Mouse (Mus musculus): Measurements from ENCODE around the gene Pacs1. TPM values are rescaled to one million over a fixed set of nuclear protein-coding genes. Genes with fewer than 3 reads are reported as not detected.

Pacs1 gene
- polyA plus RNA-seq, 1 experiment from 2014 or later, result 6.6 TPM

DNA sequence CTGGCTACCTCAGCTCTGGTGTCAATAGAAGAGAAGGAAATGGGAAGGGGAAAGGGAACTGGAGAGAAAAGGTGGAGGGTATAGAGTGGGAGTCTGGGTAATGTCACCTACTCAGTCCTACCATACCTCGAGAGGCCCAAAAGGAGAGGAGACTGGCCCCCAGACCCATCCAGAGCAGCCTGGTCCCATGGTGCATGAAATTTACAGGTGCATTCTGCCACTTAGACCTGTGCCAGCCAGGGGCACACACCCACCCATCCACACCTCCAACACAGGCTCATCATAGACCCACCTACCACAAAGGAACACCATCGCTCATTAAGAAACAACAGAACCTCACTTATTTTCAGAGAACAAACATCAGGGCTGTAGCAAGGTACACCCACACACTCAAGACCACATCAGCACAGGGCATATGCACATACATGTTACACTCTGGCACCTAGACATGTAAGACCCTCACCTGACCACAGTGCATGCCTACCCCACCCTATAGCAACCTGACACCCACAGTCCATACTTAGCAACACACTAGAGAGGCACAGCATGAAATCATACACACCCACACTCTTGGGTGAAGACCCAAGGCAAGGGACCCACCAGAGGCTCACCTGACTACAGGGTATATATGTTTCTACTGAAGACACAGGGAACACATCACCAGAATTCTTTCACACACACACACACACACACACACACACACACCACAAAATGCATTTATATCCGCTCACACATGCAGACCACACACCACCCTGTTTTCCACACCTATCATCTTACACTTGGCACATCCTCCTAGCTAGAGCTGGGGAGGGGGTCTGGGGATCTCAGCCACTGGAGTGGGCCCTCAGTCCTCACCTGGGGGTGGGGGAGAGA is 188.7 kb downstream of the Pacs1 start:
- Histone ChIP-seq H3K4me3 (ENCODE audit: low read depth, low read length) (peak overlapping the region; percentile 53; the same call in 1 of the 2 replicates), H3K9me3 (ENCODE audit: control insufficient read depth) (no peaks in the 10 kb centered on the region), H3K27ac (ENCODE audit: low read depth, low read length) (no peak overlapping the region), H3K4me1 (replicated peaks; ENCODE audit: control insufficient read depth, insufficient read depth, low read length) (peaks cover 5% of the 10 kb centered on the region; the same call in 1 of the 2 replicates), H3K4me2 (replicated peaks; ENCODE audit: low read depth) (peak overlapping the region; percentile 84), H3K9ac (ENCODE audit: low read depth, low read length) (no peak overlapping the region), H3K36me3 (ENCODE audit: control insufficient read depth, insufficient read depth) (no peaks in the 10 kb centered on the region), H3K27me3 (replicated peaks; ENCODE audit: control insufficient read depth, insufficient read depth, low read length) (peaks cover 58% of the 10 kb centered on the region)
- WGBS, result 64% methylated on average over 3 of the region's 3 CpGs
- no peak for ATAC-seq
- TF ChIP-seq CTCF (IDR thresholded peaks at IDR 0.05; ENCODE audit: low read depth), result no peak

Small RNAs within 50 kb of the gene (microRNA-seq; reads per million reads assigned to microRNA genes)
- gene Gm27468, result not detected

Other genes with a start within 250 kb of the Pacs1 start
- gene Slc29a2, start 249.3 kb downstream of the Pacs1 start, polyA plus RNA-seq (2015; fragmentation: Nextera tagmentation; extraction: Ambion mirVana), result 1.3 and 1.8 TPM in 2 replicates
- gene B4gat1, start 234.3 kb downstream of the Pacs1 start, polyA plus RNA-seq (2015; fragmentation: Nextera tagmentation; extraction: Ambion mirVana), result 16.2 and 17.9 TPM in 2 replicates
- 0.56 TPM in 1 of 2 replicates, not detected in the other for gene AC124502.3, start 234.2 kb downstream of the Pacs1 start, polyA plus RNA-seq (2015; fragmentation: Nextera tagmentation; extraction: Ambion mirVana)
- 33.2 and 33.4 TPM in 2 replicates for gene Brms1, start 231.8 kb downstream of the Pacs1 start, polyA plus RNA-seq (2015; fragmentation: Nextera tagmentation; extraction: Ambion mirVana)
- 0.77 and 0.78 TPM in 2 replicates for gene Rin1, start 222.6 kb downstream of the Pacs1 start, polyA plus RNA-seq (2015; fragmentation: Nextera tagmentation; extraction: Ambion mirVana)
- 19.9 and 23.0 TPM in 2 replicates for gene Cd248, start 205.0 kb downstream of the Pacs1 start, polyA plus RNA-seq (2015; fragmentation: Nextera tagmentation; extraction: Ambion mirVana)
- 4.0 TPM in 2 replicates for gene Tmem151a, start 187.6 kb downstream of the Pacs1 start, polyA plus RNA-seq (2015; fragmentation: Nextera tagmentation; extraction: Ambion mirVana)
- gene Yif1a, start 184.6 kb downstream of the Pacs1 start, polyA plus RNA-seq (2015; fragmentation: Nextera tagmentation; extraction: Ambion mirVana), result 182 and 198 TPM in 2 replicates
- gene Cnih2, start 174.6 kb downstream of the Pacs1 start, polyA plus RNA-seq (2015; fragmentation: Nextera tagmentation; extraction: Ambion mirVana), result 5.6 and 5.8 TPM in 2 replicates
- 185 TPM in 2 replicates for gene Rab1b, start 166.0 kb downstream of the Pacs1 start, polyA plus RNA-seq (2015; fragmentation: Nextera tagmentation; extraction: Ambion mirVana)
- gene Klc2, start 154.6 kb downstream of the Pacs1 start, polyA plus RNA-seq (2015; fragmentation: Nextera tagmentation; extraction: Ambion mirVana), result 8.0 and 9.1 TPM in 2 replicates
- gene Sf3b2, start 22.3 kb upstream of the Pacs1 start, polyA plus RNA-seq (2015; fragmentation: Nextera tagmentation; extraction: Ambion mirVana), result 160 and 172 TPM in 2 replicates
- gene Gal3st3, start 25.2 kb upstream of the Pacs1 start, polyA plus RNA-seq (2015; fragmentation: Nextera tagmentation; extraction: Ambion mirVana), result 0.55 and 0.67 TPM in 2 replicates
- gene Catsper1, start 62.6 kb upstream of the Pacs1 start, polyA plus RNA-seq (2015; fragmentation: Nextera tagmentation; extraction: Ambion mirVana), result not detected in 2 replicates
- 624 and 632 TPM in 2 replicates for gene Cst6, start 76.5 kb upstream of the Pacs1 start, polyA plus RNA-seq (2015; fragmentation: Nextera tagmentation; extraction: Ambion mirVana)
- gene Eif1ad, start 93.6 kb upstream of the Pacs1 start, polyA plus RNA-seq (2015; fragmentation: Nextera tagmentation; extraction: Ambion mirVana), result 81.2 and 88.1 TPM in 2 replicates
- gene Banf1, start 94.0 kb upstream of the Pacs1 start, polyA plus RNA-seq (2015; fragmentation: Nextera tagmentation; extraction: Ambion mirVana), result 309 and 329 TPM in 2 replicates
- 53.7 and 63.0 TPM in 2 replicates for gene Sart1, start 115.6 kb upstream of the Pacs1 start, polyA plus RNA-seq (2015; fragmentation: Nextera tagmentation; extraction: Ambion mirVana)
- gene Tsga10ip, start 129.4 kb upstream of the Pacs1 start, polyA plus RNA-seq (2015; fragmentation: Nextera tagmentation; extraction: Ambion mirVana), result 0.27 and 0.59 TPM in 2 replicates
- gene Drap1, start 151.9 kb upstream of the Pacs1 start, polyA plus RNA-seq (2015; fragmentation: Nextera tagmentation; extraction: Ambion mirVana), result 136 and 137 TPM in 2 replicates
- gene AI837181, start 152.0 kb upstream of the Pacs1 start, polyA plus RNA-seq (2015; fragmentation: Nextera tagmentation; extraction: Ambion mirVana), result 33.0 and 34.2 TPM in 2 replicates
- gene Fosl1, start 174.4 kb upstream of the Pacs1 start, polyA plus RNA-seq (2015; fragmentation: Nextera tagmentation; extraction: Ambion mirVana), result not detected in 2 replicates
- 7.3 and 7.5 TPM in 2 replicates for gene Ccdc85b, start 184.8 kb upstream of the Pacs1 start, polyA plus RNA-seq (2015; fragmentation: Nextera tagmentation; extraction: Ambion mirVana)
- 116 and 130 TPM in 2 replicates for gene Fibp, start 187.5 kb upstream of the Pacs1 start, polyA plus RNA-seq (2015; fragmentation: Nextera tagmentation; extraction: Ambion mirVana)
- 0.85 and 0.92 TPM in 2 replicates for gene Ctsw, start 195.4 kb upstream of the Pacs1 start, polyA plus RNA-seq (2015; fragmentation: Nextera tagmentation; extraction: Ambion mirVana)
- gene Efemp2, start 200.8 kb upstream of the Pacs1 start, polyA plus RNA-seq (2015; fragmentation: Nextera tagmentation; extraction: Ambion mirVana), result 39.4 and 40.7 TPM in 2 replicates
- 12.4 and 14.4 TPM in 2 replicates for gene Mus81, start 215.3 kb upstream of the Pacs1 start, polyA plus RNA-seq (2015; fragmentation: Nextera tagmentation; extraction: Ambion mirVana)
- gene Cfl1, start 217.3 kb upstream of the Pacs1 start, polyA plus RNA-seq (2015; fragmentation: Nextera tagmentation; extraction: Ambion mirVana), result 1,685 and 1,786 TPM in 2 replicates
- gene 1700020D05Rik, start 230.7 kb upstream of the Pacs1 start, polyA plus RNA-seq (2015; fragmentation: Nextera tagmentation; extraction: Ambion mirVana), result not detected in 2 replicates
- 3.8 and 4.5 TPM in 2 replicates for gene Snx32, start 237.4 kb upstream of the Pacs1 start, polyA plus RNA-seq (2015; fragmentation: Nextera tagmentation; extraction: Ambion mirVana)